Comparison of ENCODE assay signal across 16 mouse cellular contexts in the genomic region with DNA sequence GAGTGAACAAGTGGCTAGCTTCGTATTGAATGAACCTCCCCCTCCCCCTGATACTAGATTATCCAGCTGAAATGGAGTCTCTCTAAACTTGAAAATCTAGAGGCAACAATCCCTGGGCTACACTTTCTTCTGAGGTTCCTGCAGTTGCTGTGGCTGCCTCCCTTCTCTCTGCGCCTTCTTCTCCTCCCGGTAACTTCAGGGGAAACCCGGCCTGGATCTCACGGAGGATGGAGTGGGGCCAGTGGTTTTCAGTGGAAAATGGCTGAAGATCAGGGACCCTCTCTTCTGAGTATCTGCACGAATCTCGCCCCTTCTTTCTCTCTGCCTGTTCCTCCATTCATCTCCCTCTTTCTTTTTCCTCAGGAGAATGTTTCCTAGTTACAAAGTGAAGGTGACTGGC. TPM values are rescaled to one million over a fixed set of nuclear protein-coding genes. Genes with fewer than 3 reads are reported as not detected.
DNase-seq lines count a peak whose midpoint lies in the region; ATAC-seq and TF ChIP-seq lines count a peak whose summit lies in the region.
"Had no signal": no experiment of that assay in that cellular context is flagged by ENCODE, and none has a peak within 500 bp of the region (broad histone marks: within the 10 kb centered on the region; RNA-seq: fewer than 3 reads in every experiment).

No protein-coding gene starts in this region.

- H3K4me3 ChIP-seq in forebrain, postnatal 0 days (ENCODE audit: low read depth, low read length): no peak overlapping the region
- no peak overlapping the region for H3K4me3 ChIP-seq in forebrain, embryonic 12.5 days (replicated peaks)
- peak overlapping the region; percentile 64 for H3K4me3 ChIP-seq in limb, embryonic 10.5 days
- H3K4me3 ChIP-seq in gastrocnemius, adult 2 months: no peak overlapping the region

- H3K9me3 ChIP-seq in forebrain, postnatal 0 days (ENCODE audit: low read length): no peaks in the 10 kb centered on the region
- H3K9me3 ChIP-seq in forebrain, embryonic 12.5 days: no peaks in the 10 kb centered on the region
- H3K9me3 ChIP-seq in limb, embryonic 10.5 days (replicated peaks): no peaks in the 10 kb centered on the region

- peaks cover 88% of the 10 kb centered on the region for H3K27me3 ChIP-seq in forebrain, postnatal 0 days (ENCODE audit: insufficient read depth, low read length)
- peaks cover 97% of the 10 kb centered on the region for H3K27me3 ChIP-seq in forebrain, embryonic 12.5 days
- H3K27me3 ChIP-seq in limb, embryonic 10.5 days (ENCODE audit: low read depth, poor library complexity, severe bottlenecking): peaks cover 96% of the 10 kb centered on the region

- H3K27ac ChIP-seq in forebrain, postnatal 0 days (ENCODE audit: low read depth, low read length): no peak overlapping the region
- H3K27ac ChIP-seq in forebrain, embryonic 12.5 days: no peak overlapping the region
- H3K27ac ChIP-seq in limb, embryonic 10.5 days: peak overlapping the region; percentile 99
- H3K27ac ChIP-seq in gastrocnemius, adult 2 months: no peak overlapping the region

- 0% methylated on average over 7 of the region's 7 CpGs for WGBS in forebrain, postnatal 0 days
- WGBS in forebrain, embryonic 12.5 days: 1% methylated on average over 7 of the region's 7 CpGs
- 0% methylated on average over 7 of the region's 7 CpGs for WGBS in limb, embryonic 10.5 days

- H3K36me3 ChIP-seq in forebrain, postnatal 0 days (ENCODE audit: insufficient read depth): no peaks in the 10 kb centered on the region
- no peaks in the 10 kb centered on the region for H3K36me3 ChIP-seq in forebrain, embryonic 12.5 days (replicated peaks)
- peaks cover 66% of the 10 kb centered on the region for H3K36me3 ChIP-seq in limb, embryonic 10.5 days
- H3K36me3 ChIP-seq: G1E had no signal

- H3K4me2 ChIP-seq in forebrain, postnatal 0 days (ENCODE audit: low read depth): no peak overlapping the region
- H3K4me2 ChIP-seq in forebrain, embryonic 12.5 days: no peak overlapping the region

- no peak for TF ChIP-seq CTCF in forebrain, postnatal 0 days (IDR thresholded peaks at IDR 0.05; ENCODE audit: low read depth)
- no peak for TF ChIP-seq CTCF in gastrocnemius, adult 2 months (IDR thresholded peaks at IDR 0.05)

- H3K4me1 ChIP-seq in forebrain, postnatal 0 days (ENCODE audit: insufficient read depth): 0 out of 2 replicates have a peak, but pooled peaks cover 2% of the 10 kb centered on the region
- peaks cover 7% of the 10 kb centered on the region for H3K4me1 ChIP-seq in forebrain, embryonic 12.5 days
- peaks cover 56% of the 10 kb centered on the region for H3K4me1 ChIP-seq in limb, embryonic 10.5 days

- ATAC-seq in forebrain, postnatal 0 days: no peak
- no peak for ATAC-seq in forebrain, embryonic 12.5 days (ENCODE audit: low FRiP score)
- no peak for ATAC-seq in erythroid progenitor cell, adult 5-6 weeks (replicated peaks; ENCODE audit: low FRiP score, poor library complexity, severe bottlenecking)
- ATAC-seq: activated CD4-positive, CD25-positive, alpha-beta regulatory T cell, adult 4 months had no signal

- no peak overlapping the region for H3K9ac ChIP-seq in forebrain, postnatal 0 days
- H3K9ac ChIP-seq in forebrain, embryonic 12.5 days: no peak overlapping the region

- intact Hi-C loops in gastrocnemius, adult 2 months (cut with DNase I): no loop called here

- peak; percentile 41 for DNase-seq in forebrain, postnatal 0 days
- peak; percentile 42 to 52 for DNase-seq in kidney, postnatal 4 days
- no peak for DNase-seq in kidney, adult 11 months
- DNase-seq in R1 (ENCODE audit: low read depth, low spot score): peak; percentile 42
- peak; percentile 70 for DNase-seq in limb, embryonic 10.5 days (ENCODE audit: low spot score)
- no peak for DNase-seq in gastrocnemius, adult 2 months
- DNase-seq: cerebellum, adult 9-11 months; kidney, adult 8-10 months; layer of hippocampus, adult 9-11 months; left cerebral cortex, postnatal 4 days had no signal

RNA-seq across cellular contexts. Expression of a gene that starts 7.9 kb away (rescaled TPM):
- total RNA-seq in forebrain, postnatal 0 days (2014; rRNA removed): 0.10 TPM in 1 of 2 replicates, not detected in the other
- polyA plus RNA-seq in forebrain, postnatal 0 days (2015; fragmentation: Nextera tagmentation; extraction: Ambion mirVana): not detected in 2 replicates
- polyA plus RNA-seq in forebrain, embryonic 12.5 days (2016; fragmentation: Nextera tagmentation; extraction: Ambion mirVana): 0.08 and 0.11 TPM in 2 replicates
- polyA plus RNA-seq in limb, embryonic 10.5 days (2016; fragmentation: Nextera tagmentation; extraction: Ambion mirVana): 35.6 and 39.1 TPM in 2 replicates
- total RNA-seq in gastrocnemius, adult 2 months (2021): under 1 TPM in 1 of 2 experiments, not detected in 1; 0.28 TPM
- total RNA-seq in erythroid progenitor cell, adult 5-6 weeks (2015; ENCODE audit: low replicate concordance): not detected in 2 replicates
- total RNA-seq in erythroid progenitor cell, adult 5-6 weeks (2017; ENCODE audit: low replicate concordance): not detected in 2 replicates
- total RNA-seq: left cerebral cortex, postnatal 4 days; megakaryocyte, adult 5-6 weeks had no signal
- polyA plus RNA-seq: activated CD4-positive, CD25-positive, alpha-beta regulatory T cell, adult 4 months; G1E; hindbrain, embryonic 11.5 days had no signal

Comparison
In these comparisons a context has a peak if more than half of its experiments do, and no peak if none do; other contexts are left out.
1. DNase-seq: peak in forebrain, postnatal 0 days (single experiment), kidney, postnatal 4 days (2 of 2), R1 (single experiment) and limb, embryonic 10.5 days (single experiment); none in kidney, adult 11 months (single experiment) and gastrocnemius, adult 2 months (single experiment).